Mouse (Mus musculus): Measurements from ENCODE around the gene Sgo2a. TPM values are rescaled to one million over a fixed set of nuclear protein-coding genes. Genes with fewer than 3 reads are reported as not detected.
A peak's percentile ranks its signal among the peaks of the same experiment; 100 is the strongest.

Gene Sgo2a
- polyA plus RNA-seq (2015; fragmentation: Nextera tagmentation; extraction: Ambion mirVana) = 9.5 and 10.1 TPM in 2 replicates

GRCm38 (mm10) chr1:57995432-57996132 lies at the start of gene Sgo2a:
TSS of gene Sgo2a (plus strand) at chr1:57995971.
- peak; percentile 99 for ATAC-seq (replicated peaks)
- Histone ChIP-seq H3K4me3 (peak within 1 kb of the TSS; percentile 82), H3K4me2 (replicated peaks) (peak within 1 kb of the TSS; percentile 80), H3K9me3 (no peaks in the 10 kb centered on the region), H3K36me3 (no peaks in the 10 kb centered on the region), H3K9ac (replicated peaks) (peak within 1 kb of the TSS; percentile 67), H3K27me3 (no peaks in the 10 kb centered on the region), H3K4me1 (peaks cover 21% of the 10 kb centered on the region), H3K27ac (replicated peaks) (peak within 1 kb of the TSS; percentile 95)
- WGBS = 7% methylated on average over 30 of the region's 30 CpGs

- Histone ChIP-seq H3K36me3 (0 out of 2 replicates have a peak, but pooled peaks cover 5% of the 10 kb centered on the region), H3K9ac (replicated peaks) (no peak overlapping the region), H3K4me2 (replicated peaks) (no peak overlapping the region), H3K27ac (replicated peaks) (no peak overlapping the region), H3K4me1 (peaks cover 6% of the 10 kb centered on the region; the same call in 1 of the 2 replicates), H3K4me3 (no peak overlapping the region), H3K9me3 (no peaks in the 10 kb centered on the region), H3K27me3 (no peaks in the 10 kb centered on the region)
- WGBS = 23% methylated on average over 2 of the region's 2 CpGs
- no peak for ATAC-seq (replicated peaks)
Measured at GRCm38 (mm10) chr1:57947552-57948347, 48.0 kb upstream of the Sgo2a start.

- Histone ChIP-seq H3K36me3 (0 out of 2 replicates have a peak, but pooled peaks cover 2% of the 10 kb centered on the region), H3K4me3 (no peak overlapping the region), H3K9ac (replicated peaks) (no peak overlapping the region), H3K9me3 (no peaks in the 10 kb centered on the region), H3K4me2 (replicated peaks) (no peak overlapping the region), H3K27ac (replicated peaks) (no peak overlapping the region), H3K4me1 (peaks cover 6% of the 10 kb centered on the region; the same call in 1 of the 2 replicates), H3K27me3 (no peaks in the 10 kb centered on the region)
- ATAC-seq (replicated peaks) = 0 out of 2 replicates have a peak, but pooled peaks have one; percentile 43
- 2% methylated on average over 1 of the region's 1 CpGs for WGBS
Measured at GRCm38 (mm10) chr1:57949195-57949594, 46.6 kb upstream of the Sgo2a start.

GRCm38 (mm10) chr1:57949716-57950115 lies 46.1 kb upstream of the Sgo2a start:
- H3K9me3 ChIP-seq = no peaks in the 10 kb centered on the region
- no peak for ATAC-seq (replicated peaks)
- no peak overlapping the region for H3K9ac ChIP-seq (replicated peaks)
- peaks cover 6% of the 10 kb centered on the region; the same call in 1 of the 2 replicates for H3K4me1 ChIP-seq
- no peak overlapping the region for H3K4me3 ChIP-seq
- H3K27ac ChIP-seq (replicated peaks) = no peak overlapping the region
- H3K4me2 ChIP-seq (replicated peaks) = no peak overlapping the region
- peaks cover 4% of the 10 kb centered on the region; the same call in 1 of the 2 replicates for H3K36me3 ChIP-seq
- 50% methylated on average over 5 of the region's 5 CpGs for WGBS
- no peaks in the 10 kb centered on the region for H3K27me3 ChIP-seq

GRCm38 (mm10) chr1:57952509-57952908 lies 43.3 kb upstream of the Sgo2a start:
- H3K4me2 ChIP-seq (replicated peaks) = no peak overlapping the region
- H3K4me1 ChIP-seq = peaks cover 4% of the 10 kb centered on the region; the same call in 1 of the 2 replicates
- no peak overlapping the region for H3K4me3 ChIP-seq
- 97% methylated on average over 4 of the region's 4 CpGs for WGBS
- no peaks in the 10 kb centered on the region for H3K27me3 ChIP-seq
- H3K27ac ChIP-seq (replicated peaks) = no peak overlapping the region
- peaks cover 14% of the 10 kb centered on the region for H3K36me3 ChIP-seq
- H3K9me3 ChIP-seq = no peaks in the 10 kb centered on the region
- no peak overlapping the region for H3K9ac ChIP-seq (replicated peaks)
- ATAC-seq (replicated peaks) = no peak

GRCm38 (mm10) chr1:57953586-57954375 lies 42.0 kb upstream of the Sgo2a start:
- peaks cover 14% of the 10 kb centered on the region for H3K36me3 ChIP-seq
- no peak overlapping the region for H3K4me3 ChIP-seq
- WGBS = 89% methylated on average over 16 of the region's 16 CpGs
- no peak overlapping the region for H3K27ac ChIP-seq (replicated peaks)
- H3K9me3 ChIP-seq = no peaks in the 10 kb centered on the region
- no peaks in the 10 kb centered on the region for H3K27me3 ChIP-seq
- no peak for ATAC-seq (replicated peaks)
- H3K9ac ChIP-seq (replicated peaks) = no peak overlapping the region
- peaks cover 3% of the 10 kb centered on the region; the same call in 1 of the 2 replicates for H3K4me1 ChIP-seq
- no peak overlapping the region for H3K4me2 ChIP-seq (replicated peaks)

GRCm38 (mm10) chr1:57954376-57954765 lies 41.4 kb upstream of the Sgo2a start:
- WGBS = 87% methylated on average over 5 of the region's 5 CpGs
- Histone ChIP-seq H3K9me3 (no peaks in the 10 kb centered on the region), H3K9ac (replicated peaks) (no peak overlapping the region), H3K4me1 (no peaks in the 10 kb centered on the region), H3K27ac (replicated peaks) (no peak overlapping the region), H3K36me3 (peaks cover 14% of the 10 kb centered on the region), H3K27me3 (no peaks in the 10 kb centered on the region), H3K4me3 (no peak overlapping the region), H3K4me2 (replicated peaks) (no peak overlapping the region)
- no peak for ATAC-seq (replicated peaks)

- H3K27ac ChIP-seq (replicated peaks) = no peak overlapping the region
- ATAC-seq (replicated peaks) = no peak
- WGBS = 88% methylated on average over 1 of the region's 1 CpGs
- H3K4me1 ChIP-seq = no peaks in the 10 kb centered on the region
- H3K9me3 ChIP-seq = no peaks in the 10 kb centered on the region
- no peak overlapping the region for H3K4me3 ChIP-seq
- no peaks in the 10 kb centered on the region for H3K27me3 ChIP-seq
- no peak overlapping the region for H3K4me2 ChIP-seq (replicated peaks)
- H3K36me3 ChIP-seq = peaks cover 16% of the 10 kb centered on the region
- H3K9ac ChIP-seq (replicated peaks) = no peak overlapping the region
Measured at GRCm38 (mm10) chr1:57955774-57956173, 40.0 kb upstream of the Sgo2a start.

- Histone ChIP-seq H3K9ac (replicated peaks) (peak overlapping the region; percentile 84), H3K9me3 (no peaks in the 10 kb centered on the region), H3K27me3 (no peaks in the 10 kb centered on the region), H3K36me3 (peaks cover 8% of the 10 kb centered on the region; the same call in 1 of the 2 replicates), H3K4me1 (peaks cover 24% of the 10 kb centered on the region), H3K4me3 (peak overlapping the region; percentile 63), H3K4me2 (replicated peaks) (peak overlapping the region; percentile 74), H3K27ac (replicated peaks) (peak overlapping the region; percentile 75)
- under 1% methylated on average over 65 of the region's 65 CpGs for WGBS
- peak; percentile 97 for ATAC-seq (replicated peaks)
Measured at GRCm38 (mm10) chr1:57969327-57970271, 26.2 kb upstream of the Sgo2a start.

GRCm38 (mm10) chr1:57971588-57971987 lies 24.2 kb upstream of the Sgo2a start:
- Histone ChIP-seq H3K27me3 (no peaks in the 10 kb centered on the region), H3K4me1 (peaks cover 24% of the 10 kb centered on the region), H3K9ac (replicated peaks) (no peak overlapping the region), H3K4me3 (no peak overlapping the region), H3K4me2 (replicated peaks) (no peak overlapping the region), H3K36me3 (no peaks in the 10 kb centered on the region), H3K27ac (replicated peaks) (no peak overlapping the region), H3K9me3 (no peaks in the 10 kb centered on the region)
- no peak for ATAC-seq (replicated peaks)
- 87% methylated on average over 2 of the region's 2 CpGs for WGBS

- WGBS = 93% methylated on average over 3 of the region's 3 CpGs
- Histone ChIP-seq H3K27ac (replicated peaks) (no peak overlapping the region), H3K27me3 (no peaks in the 10 kb centered on the region), H3K4me3 (no peak overlapping the region), H3K9me3 (no peaks in the 10 kb centered on the region), H3K36me3 (no peaks in the 10 kb centered on the region), H3K9ac (replicated peaks) (no peak overlapping the region), H3K4me2 (replicated peaks) (no peak overlapping the region), H3K4me1 (no peaks in the 10 kb centered on the region)
- no peak for ATAC-seq (replicated peaks)
Measured at GRCm38 (mm10) chr1:57976860-57977259, 18.9 kb upstream of the Sgo2a start.

Measured in forebrain, embryonic 15.5 days (tissue).